Mouse (Mus musculus) cerebellum, adult 11-12 months (tissue): ENCODE measurements around the gene Tiam1.

Experiments used
- DNase-seq: peaks from one replicate; pipeline ENCODE4 v3.0.0; 2022

Gene Tiam1

GRCm38 (mm10) chr16:90143760-90144516 lies at the start of gene Tiam1:
Gene Tiam1, minus strand, starts transcription at chr16:90143769.
- DNase-seq = peak; percentile 99

DNA sequence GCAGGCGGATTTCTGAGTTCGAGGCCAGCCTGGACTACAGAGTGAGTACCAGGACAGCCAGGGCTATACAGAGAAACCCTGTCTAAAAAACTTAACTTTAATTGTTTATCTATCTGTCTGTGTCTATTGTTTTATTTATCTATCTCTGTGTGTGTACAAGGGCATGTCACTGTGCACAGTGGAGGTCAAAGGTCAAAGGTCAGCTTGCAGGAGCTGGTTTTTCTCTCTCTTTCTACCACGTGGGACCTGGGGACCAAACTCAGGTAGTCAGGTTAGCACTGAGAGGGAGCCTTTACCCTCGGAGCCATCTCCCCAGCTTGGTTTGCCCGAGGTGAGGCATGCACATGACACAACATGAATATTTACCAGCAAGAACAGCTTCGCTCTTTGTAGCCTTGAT lies 47.7 kb upstream of the Tiam1 start:
- no peak for DNase-seq

DNA sequence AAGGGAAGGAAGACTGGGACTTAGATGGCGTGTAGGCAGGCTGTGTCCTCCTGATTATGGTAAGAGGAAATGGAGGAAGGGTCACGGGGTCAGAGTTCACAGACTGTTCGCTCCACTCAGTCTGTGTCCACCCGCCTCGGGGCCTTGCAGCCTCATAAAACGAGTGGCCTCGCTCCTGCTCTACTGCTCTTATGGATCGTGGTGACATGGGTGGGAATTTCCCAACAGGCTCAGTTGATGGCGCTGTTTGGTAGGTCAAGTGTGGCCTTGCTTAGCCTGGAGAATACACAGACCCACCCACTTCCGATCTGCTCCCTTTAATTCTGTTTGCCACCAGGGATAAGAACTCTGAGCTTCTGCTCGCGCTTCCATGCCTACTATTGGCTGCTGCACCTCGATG lies 43.9 kb upstream of the Tiam1 start:
- no peak for DNase-seq

- DNase-seq = peak; percentile 71
Measured at GRCm38 (mm10) chr16:90185928-90186588, 42.5 kb upstream of the Tiam1 start.

- DNase-seq = no peak
Measured at GRCm38 (mm10) chr16:90184135-90184534, 40.6 kb upstream of the Tiam1 start.

GRCm38 (mm10) chr16:90181673-90182072 lies 38.1 kb upstream of the Tiam1 start:
- peak; percentile 40 for DNase-seq

DNA sequence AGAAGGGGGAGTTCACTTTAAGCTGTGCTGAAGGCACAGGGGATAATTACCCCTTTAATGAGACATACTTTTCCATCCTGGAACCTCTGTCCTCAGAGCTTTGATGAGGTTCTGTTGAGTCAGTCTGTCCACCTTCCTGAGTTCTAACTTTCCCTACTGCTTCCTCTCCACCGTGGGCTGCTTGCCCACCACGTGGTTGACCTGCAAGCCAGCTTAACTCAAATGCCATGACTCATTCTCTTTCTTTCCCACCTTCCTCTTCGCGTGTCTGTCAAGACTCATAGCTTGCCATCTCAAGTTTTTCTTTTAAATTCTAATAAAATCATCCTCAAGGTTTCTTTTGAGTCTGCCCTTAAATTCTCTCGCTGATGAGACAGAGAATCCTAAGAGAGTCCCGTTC lies 37.4 kb upstream of the Tiam1 start:
- no peak for DNase-seq

DNA sequence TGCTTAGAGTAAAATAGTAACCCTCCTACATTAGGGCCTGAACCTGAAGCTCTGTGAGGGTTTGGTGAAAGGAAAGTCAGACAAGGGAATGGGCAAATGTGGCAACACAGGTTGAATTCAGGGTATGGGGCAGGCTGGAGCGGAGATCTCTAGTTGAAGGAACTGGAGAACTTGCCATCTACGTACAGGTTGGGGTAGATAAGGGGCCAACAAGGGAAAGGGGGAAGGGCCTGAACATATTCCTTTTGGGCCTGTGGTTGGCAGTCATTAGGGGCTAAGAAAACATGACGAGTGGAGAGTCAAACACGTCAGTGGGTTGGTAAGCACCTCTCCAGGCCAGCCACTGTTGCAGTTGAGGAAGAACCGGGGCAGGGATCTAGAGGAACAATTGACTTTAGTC lies 36.3 kb upstream of the Tiam1 start:
- DNase-seq = no peak

DNA sequence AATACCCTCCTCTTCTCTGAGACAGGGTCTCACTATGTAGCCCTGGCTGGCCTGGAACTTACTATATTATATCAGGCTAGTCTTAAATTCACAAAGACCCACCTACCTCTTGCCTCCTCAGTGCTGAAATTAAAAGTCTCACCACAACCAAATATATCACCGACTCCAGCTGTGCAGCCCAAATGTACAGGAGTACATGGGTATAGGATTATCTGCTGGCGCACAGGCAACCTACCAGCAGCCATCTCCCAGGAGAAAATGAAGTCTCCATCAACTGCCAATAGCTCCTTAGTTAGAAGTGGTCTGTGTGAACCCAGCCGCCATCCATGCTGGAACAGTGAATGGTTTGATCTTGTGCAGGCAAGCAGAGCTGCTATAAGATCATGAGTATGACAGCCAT lies 34.8 kb upstream of the Tiam1 start:
- DNase-seq = no peak

DNA sequence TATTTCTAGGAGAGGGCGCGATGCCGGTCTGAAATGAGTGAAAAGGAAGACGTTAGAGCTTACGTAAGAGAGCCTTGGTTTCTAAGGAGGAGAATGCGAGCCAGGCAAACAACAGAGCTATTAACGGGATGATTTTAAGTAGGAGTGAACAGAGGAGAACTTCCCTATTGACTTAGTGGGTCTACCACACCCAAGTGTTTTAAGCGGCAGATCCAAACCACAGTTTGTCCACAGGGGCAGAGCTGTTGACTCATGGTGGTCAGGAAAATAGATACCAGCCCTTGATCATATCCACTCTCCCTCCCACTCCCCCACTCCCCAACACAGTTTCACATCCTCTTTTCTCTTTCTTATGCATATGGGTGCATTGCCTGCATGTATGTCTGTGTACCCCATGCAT lies 33.9 kb upstream of the Tiam1 start:
- DNase-seq = no peak

GRCm38 (mm10) chr16:90176472-90176871 lies 32.9 kb upstream of the Tiam1 start:
- DNase-seq = no peak

GRCm38 (mm10) chr16:90171416-90171815 lies 27.8 kb upstream of the Tiam1 start:
- no peak for DNase-seq

DNA sequence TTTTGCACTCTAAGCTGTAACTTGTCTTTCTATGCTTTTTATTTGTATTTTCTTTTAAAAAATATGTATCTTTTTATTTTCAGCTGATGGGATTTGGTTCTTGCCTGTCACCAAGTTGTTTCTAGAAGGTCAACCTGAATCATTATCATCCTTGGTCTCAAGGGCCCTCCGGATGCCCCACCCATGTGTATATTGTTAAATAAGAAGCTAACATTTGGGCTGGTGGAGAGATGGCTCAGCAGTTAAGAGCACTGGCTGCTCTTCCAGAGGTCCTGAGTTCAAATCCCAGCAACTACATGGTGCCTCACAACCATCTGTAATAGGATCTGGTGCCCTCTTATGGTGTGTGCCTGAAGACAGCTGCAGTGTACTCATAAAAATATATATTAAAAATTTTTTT lies 27.1 kb upstream of the Tiam1 start:
- DNase-seq = no peak

- DNase-seq = no peak
Measured at GRCm38 (mm10) chr16:90169863-90170630, 26.5 kb upstream of the Tiam1 start.

GRCm38 (mm10) chr16:90167646-90168045 lies 24.1 kb upstream of the Tiam1 start:
- DNase-seq = peak; percentile 70

DNA sequence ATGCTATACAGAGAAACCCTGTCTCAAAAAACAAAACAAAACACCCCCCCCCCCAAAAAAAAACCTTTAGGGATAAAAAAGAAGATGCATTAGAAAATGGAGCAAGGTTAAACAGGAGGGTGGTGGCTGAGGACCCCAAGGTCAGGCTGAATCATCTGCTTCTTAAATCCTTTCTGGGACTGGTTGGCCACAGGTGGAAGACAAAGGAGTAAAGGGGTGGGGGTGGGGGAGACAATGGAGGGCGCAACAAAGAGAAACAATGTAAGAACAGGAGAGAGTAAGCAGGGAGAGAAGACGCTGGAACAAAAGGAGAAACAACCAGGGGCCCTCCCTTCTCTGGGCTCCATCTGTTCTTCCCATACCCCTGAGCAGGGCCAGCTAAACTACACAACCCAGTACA lies 21.9 kb upstream of the Tiam1 start:
- DNase-seq = no peak

DNA sequence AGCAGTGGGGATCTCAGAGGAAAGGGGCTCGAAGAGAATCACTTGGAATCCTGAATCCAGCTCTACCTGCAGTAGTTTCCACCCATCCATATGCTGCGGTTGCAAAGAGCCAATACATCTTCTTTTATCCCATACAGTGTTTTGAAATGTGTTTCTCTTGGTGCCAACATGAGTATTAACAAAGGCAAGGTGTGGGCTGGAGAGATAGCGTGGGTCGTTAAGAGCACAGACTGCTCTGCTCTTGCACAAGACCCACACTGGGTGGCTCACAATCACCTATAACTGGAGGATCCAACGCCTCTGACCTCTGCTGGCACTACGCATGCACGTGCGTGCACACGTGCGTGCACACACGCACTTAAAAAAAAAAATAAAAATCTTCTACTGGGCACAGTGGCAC lies 21.4 kb upstream of the Tiam1 start:
- no peak for DNase-seq

DNA sequence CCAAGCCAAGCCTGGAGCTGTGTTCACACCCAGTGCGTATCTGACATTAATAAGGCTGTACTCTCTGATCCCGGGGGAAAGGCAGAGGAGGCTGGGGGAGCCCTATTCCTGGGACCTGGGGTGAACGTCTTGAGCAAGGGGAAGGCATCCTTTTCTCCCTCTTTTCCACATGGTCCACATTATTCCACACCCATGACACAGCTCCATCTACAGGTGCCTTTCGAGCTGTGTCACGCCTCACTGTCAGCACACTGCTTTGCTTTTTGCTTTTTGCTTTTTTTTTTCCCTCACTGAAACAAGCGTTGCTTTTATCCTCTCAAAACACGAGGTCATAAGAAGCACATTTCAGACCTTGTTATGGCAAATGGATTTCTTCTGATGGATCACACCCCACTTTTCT lies 11.5 kb upstream of the Tiam1 start:
- no peak for DNase-seq

- DNase-seq = no peak
Measured at GRCm38 (mm10) chr16:90150820-90151219, 7.3 kb upstream of the Tiam1 start.

GRCm38 (mm10) chr16:90150126-90150525 lies 6.6 kb upstream of the Tiam1 start:
- DNase-seq = no peak

GRCm38 (mm10) chr16:90149335-90149734 lies 5.8 kb upstream of the Tiam1 start:
- no peak for DNase-seq

GRCm38 (mm10) chr16:90145244-90145643 lies 1.7 kb upstream of the Tiam1 start:
- DNase-seq = no peak

GRCm38 (mm10) chr16:90144541-90144940 lies 972 bp upstream of the Tiam1 start:
- DNase-seq = no peak

DNA sequence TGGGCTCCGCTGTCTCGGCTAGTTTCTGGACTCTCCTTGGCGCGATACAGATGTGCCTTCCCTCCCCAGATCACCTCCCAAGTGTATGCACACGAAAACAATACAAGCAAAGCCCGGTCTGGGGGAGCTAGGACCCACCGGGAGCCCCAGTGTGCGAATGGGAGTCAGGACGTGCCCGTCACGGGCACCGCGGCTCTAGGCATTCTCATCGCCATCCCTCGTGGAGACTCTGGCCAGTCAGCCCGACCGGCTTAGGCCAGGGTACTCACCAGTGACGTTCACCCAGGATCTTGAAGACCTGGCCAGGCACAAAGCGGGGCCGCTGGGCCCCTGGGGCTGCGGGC lies 181 bp downstream of the Tiam1 start:
- no peak for DNase-seq
